9 mouse cellular contexts compared by ENCODE assay signal in the genomic region with DNA sequence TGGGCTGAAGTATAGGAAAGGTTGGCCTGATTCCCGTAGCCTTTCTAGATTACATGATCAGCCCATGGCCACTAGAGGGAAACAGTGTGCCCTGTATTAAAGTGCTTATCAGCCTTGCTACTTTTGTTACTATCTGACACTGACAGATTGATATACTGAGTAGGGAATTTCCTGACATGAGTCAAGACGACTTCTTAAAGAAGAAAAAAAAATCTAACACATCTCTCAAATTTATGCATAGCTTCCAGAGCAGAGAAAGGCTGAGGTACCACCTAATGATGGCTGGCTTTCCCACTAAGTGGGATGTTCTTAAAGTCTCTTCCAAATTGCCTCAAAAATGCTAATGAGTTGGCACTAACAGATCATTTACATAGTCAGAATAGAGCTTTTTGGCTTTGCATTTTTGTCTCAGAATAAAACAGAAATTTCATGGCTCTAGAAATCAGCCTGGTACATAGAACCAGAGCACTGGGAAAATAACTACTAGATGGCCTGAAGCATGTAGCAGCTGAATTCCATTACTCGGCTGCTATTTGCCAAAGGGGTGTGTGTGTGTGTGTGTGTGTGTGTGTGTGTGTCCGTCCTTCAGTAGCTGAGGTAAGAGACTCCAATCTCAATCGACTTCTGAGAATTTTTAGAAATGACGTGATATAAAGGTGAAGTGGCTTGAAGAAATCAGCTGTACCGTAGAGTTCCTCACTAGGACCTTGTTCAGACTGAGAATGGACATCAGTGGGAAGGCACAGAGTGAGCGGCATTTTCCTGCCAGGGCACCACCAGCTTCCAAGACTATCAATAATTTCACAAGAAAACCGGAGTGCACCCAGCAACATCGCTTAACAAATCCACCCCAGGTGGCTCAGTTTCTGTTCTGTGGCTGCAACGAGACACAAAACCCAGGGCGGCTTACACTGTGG.
A peak's percentile ranks its signal among the peaks of the same experiment; 100 is the strongest.
DNase-seq lines count a peak whose midpoint lies in the region; ATAC-seq lines count a peak whose summit lies in the region.
"Had no signal": no experiment of that assay in that cellular context is flagged by ENCODE, and none has a peak within 500 bp of the region (broad histone marks: within the 10 kb centered on the region; RNA-seq: fewer than 3 reads in every experiment).

No protein-coding gene starts in this region.

- WGBS in heart, embryonic 10.5 days, result 72% methylated on average over 12 of the region's 12 CpGs
- WGBS in intestine, embryonic 15.5 days, result 75% methylated on average over 12 of the region's 12 CpGs

- no peak overlapping the region for H3K4me2 ChIP-seq in intestine, embryonic 15.5 days (replicated peaks)

- no peak overlapping the region for H3K4me3 ChIP-seq in heart, embryonic 10.5 days
- H3K4me3 ChIP-seq in intestine, embryonic 15.5 days (replicated peaks), result no peak overlapping the region
- H3K4me3 ChIP-seq: myocyte had no signal

- no peaks in the 10 kb centered on the region for H3K9me3 ChIP-seq in heart, embryonic 10.5 days
- H3K9me3 ChIP-seq in intestine, embryonic 15.5 days, result no peaks in the 10 kb centered on the region

- DNase-seq in heart, postnatal 4 days, result peak; percentile 51
- no peak for DNase-seq in heart, embryonic 10.5 days (ENCODE audit: low spot score)
- peak; percentile 9 to 24 for DNase-seq in B cell, adult 2 months
- DNase-seq in NIH3T3 (ENCODE audit: low read depth), result peak; percentile 82
- DNase-seq in left cerebral cortex, postnatal 14 days (ENCODE audit: low spot score in 2 of 2), result peak; percentile 65 to 74
- peak; percentile 17 for DNase-seq in retina, postnatal 7 days (ENCODE audit: low read depth, low spot score)

- H3K27me3 ChIP-seq in heart, embryonic 10.5 days (ENCODE audit: insufficient read depth, poor library complexity, severe bottlenecking), result no peaks in the 10 kb centered on the region
- no peaks in the 10 kb centered on the region for H3K27me3 ChIP-seq in intestine, embryonic 15.5 days (replicated peaks)

- no peak overlapping the region for H3K9ac ChIP-seq in intestine, embryonic 15.5 days

- H3K36me3 ChIP-seq in heart, embryonic 10.5 days, result no peaks in the 10 kb centered on the region
- no peaks in the 10 kb centered on the region for H3K36me3 ChIP-seq in intestine, embryonic 15.5 days

- intact Hi-C loops in left cerebral cortex, postnatal 14 days (cut with DNase I), result loop anchor here (5.0 kb wide), 1 partner anchor 49 kb away; no protein-coding TSS in a partner anchor

- peak; percentile 46; the same call in 1 of the 2 replicates for ATAC-seq in erythroid progenitor cell, adult 5-6 weeks (replicated peaks; ENCODE audit: low FRiP score, poor library complexity, severe bottlenecking)
- ATAC-seq in intestine, embryonic 15.5 days, result no peak

- H3K27ac ChIP-seq in heart, embryonic 10.5 days, result no peak overlapping the region
- no peak overlapping the region for H3K27ac ChIP-seq in intestine, embryonic 15.5 days

- no peaks in the 10 kb centered on the region for H3K4me1 ChIP-seq in heart, embryonic 10.5 days
- H3K4me1 ChIP-seq in intestine, embryonic 15.5 days (replicated peaks), result no peaks in the 10 kb centered on the region
